Mouse (Mus musculus) embryonic facial prominence, embryonic 11.5 days (tissue): ENCODE measurements around the gene Uvrag. TPM values are rescaled to one million over a fixed set of nuclear protein-coding genes. Genes with fewer than 3 reads are reported as not detected.

Experiments used
- ATAC-seq: fragments of 200-750 bp; cut with Nextera tagmentation; replicated peaks from 2 replicates; pipeline ENCODE4 v1.8.0; 2017; ENCODE audit warnings: low read depth; ENCODE audit not compliant: insufficient number of reproducible peaks, low FRiP score, low TSS enrichment
- DNase-seq: peaks from one replicate; pipeline ENCODE4 v3.0.0-alpha.2; 2015; ENCODE audit warnings: low spot score
- H3K27ac ChIP-seq: fragments of 300-500 bp; sonication (generic); replicated peaks from 2 replicates; pipeline ENCODE4 v1.5.1; 2014; ENCODE audit warnings: mild to moderate bottlenecking, low read depth, low read length, control low read depth
- H3K27me3 ChIP-seq: fragments of 300-500 bp; sonication (generic); 2 replicates; pipeline ENCODE4 v1.6.1; 2014; ENCODE audit warnings: mild to moderate bottlenecking, low read length, moderate library complexity, mixed read lengths; ENCODE audit not compliant: control insufficient read depth, insufficient read depth
- H3K36me3 ChIP-seq: fragments of 300-500 bp; sonication (generic); replicated peaks from 2 replicates; pipeline ENCODE4 v1.6.1; 2014; ENCODE audit warnings: low read depth, mild to moderate bottlenecking, low read length, moderate library complexity, mixed read lengths; ENCODE audit not compliant: control insufficient read depth, insufficient read depth
- H3K4me1 ChIP-seq: fragments of 300-500 bp; sonication (generic); 2 replicates; pipeline ENCODE4 v1.6.1; 2014; ENCODE audit warnings: low read length, mixed read lengths; ENCODE audit not compliant: control insufficient read depth, insufficient read depth
- H3K4me2 ChIP-seq: fragments of 300-500 bp; sonication (generic); 2 replicates; pipeline ENCODE4 v1.6.1; 2014; ENCODE audit warnings: low read depth, mild to moderate bottlenecking, control low read depth, low read length, moderate library complexity
- H3K4me3 ChIP-seq: fragments of 300-500 bp; sonication (generic); 2 replicates; pipeline ENCODE4 v1.5.1; 2014; ENCODE audit warnings: low read depth, low read length, control low read depth
- H3K9ac ChIP-seq: fragments of 300-500 bp; sonication (generic); replicated peaks from 2 replicates; pipeline ENCODE4 v1.6.1; 2014; ENCODE audit warnings: mild to moderate bottlenecking, control low read depth, low read length
- H3K9me3 ChIP-seq: fragments of 300-500 bp; sonication (generic); replicated peaks from 2 replicates; pipeline ENCODE4 v1.6.1; 2016; ENCODE audit warnings: mild to moderate bottlenecking, low read length, inconsistent platforms, mixed read lengths; ENCODE audit not compliant: control insufficient read depth
- WGBS: fragments of 180-500 bp; shearing (Covaris S2); extraction: QIAGEN DNeasy Blood & Tissue Kit; methylation state at CpG from one replicate; pipeline ENCODE4 v1.1.7; 2014; 5-methylcytosine and 5-hydroxymethylcytosine counted together
- polyA plus RNA-seq: library from polyadenylated mRNA; unstranded; fragments of >200 nt; fragmentation: Nextera tagmentation; extraction: Ambion mirVana; gene quantifications from 2 replicates; pipeline ENCODE4 v1.2.1, GENCODE M21; 2014

Gene Uvrag
- polyA plus RNA-seq, 1 experiment from 2014 or later, result 15.5 TPM

DNA sequence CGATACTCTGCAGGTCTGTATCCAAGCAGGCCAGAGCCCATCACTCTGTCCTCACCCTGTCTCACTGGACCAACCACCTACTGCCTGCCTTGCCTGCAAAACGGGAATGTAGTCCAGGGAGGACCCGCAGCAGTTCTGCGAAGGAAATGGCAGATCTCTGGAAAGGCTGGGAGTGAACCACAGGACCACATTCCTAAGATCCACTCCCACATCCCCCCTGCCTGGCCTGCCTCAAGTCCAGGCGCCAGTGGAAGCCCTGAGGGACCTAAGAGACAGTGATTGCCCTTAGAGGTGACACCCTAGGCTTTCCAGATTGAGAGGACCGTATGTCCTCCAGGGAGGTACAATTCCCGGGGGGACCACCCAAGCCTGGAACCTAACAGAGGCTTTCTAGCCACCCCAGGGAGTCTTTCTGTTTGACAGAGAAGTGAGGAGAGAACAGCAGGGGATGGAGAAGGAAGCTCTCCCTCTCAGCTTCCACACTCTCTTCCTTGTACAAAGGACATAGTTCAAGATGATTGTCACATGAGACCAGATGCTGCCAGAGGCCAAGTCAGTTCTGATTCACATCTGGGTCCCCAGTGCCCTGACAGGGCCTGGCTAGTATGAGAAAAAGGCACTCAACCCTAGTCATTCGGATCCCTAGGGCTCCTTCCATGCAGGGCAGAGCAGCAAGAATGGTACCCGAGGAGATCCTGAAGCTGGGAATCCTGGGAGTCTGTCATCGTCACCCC, 31.0 kb upstream of the Uvrag start:
- 64% methylated on average over 10 of the region's 10 CpGs for WGBS
- H3K4me3 ChIP-seq, result no peak overlapping the region
- no peaks in the 10 kb centered on the region for H3K27me3 ChIP-seq
- ATAC-seq (no peak), DNase-seq (no peak)
- H3K9me3 ChIP-seq, result no peaks in the 10 kb centered on the region
- H3K36me3 ChIP-seq, result no peaks in the 10 kb centered on the region
- no peak overlapping the region for H3K4me2 ChIP-seq
- no peak overlapping the region for H3K27ac ChIP-seq
- no peaks in the 10 kb centered on the region for H3K4me1 ChIP-seq
- H3K9ac ChIP-seq, result no peak overlapping the region

DNA sequence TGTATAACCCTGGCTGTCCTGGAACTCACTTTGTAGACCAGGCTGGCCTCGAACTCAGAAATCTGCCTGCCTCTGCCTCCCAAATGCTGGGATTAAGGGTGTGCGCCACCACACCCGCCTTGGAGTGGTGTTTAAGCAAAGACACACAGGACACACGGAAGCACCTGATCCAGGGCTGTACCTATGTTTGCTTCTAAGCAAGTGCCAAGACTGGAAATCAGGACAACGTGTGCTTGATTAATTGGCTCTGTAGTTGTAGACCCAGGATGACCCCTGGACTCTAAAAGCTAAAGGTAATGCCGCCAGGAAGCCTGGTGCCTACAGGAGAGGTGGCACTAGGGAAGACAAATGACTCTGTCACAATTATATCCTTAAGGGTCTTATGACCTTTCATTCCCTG, 29.6 kb upstream of the Uvrag start:
- H3K4me1 ChIP-seq, result no peaks in the 10 kb centered on the region
- DNase-seq, result no peak
- no peak overlapping the region for H3K9ac ChIP-seq
- H3K36me3 ChIP-seq, result no peaks in the 10 kb centered on the region
- H3K4me2 ChIP-seq, result no peak overlapping the region
- 87% methylated on average over 6 of the region's 6 CpGs for WGBS
- no peak overlapping the region for H3K4me3 ChIP-seq
- no peaks in the 10 kb centered on the region for H3K27me3 ChIP-seq
- H3K9me3 ChIP-seq, result no peaks in the 10 kb centered on the region
- no peak for ATAC-seq
- H3K27ac ChIP-seq, result no peak overlapping the region

DNA sequence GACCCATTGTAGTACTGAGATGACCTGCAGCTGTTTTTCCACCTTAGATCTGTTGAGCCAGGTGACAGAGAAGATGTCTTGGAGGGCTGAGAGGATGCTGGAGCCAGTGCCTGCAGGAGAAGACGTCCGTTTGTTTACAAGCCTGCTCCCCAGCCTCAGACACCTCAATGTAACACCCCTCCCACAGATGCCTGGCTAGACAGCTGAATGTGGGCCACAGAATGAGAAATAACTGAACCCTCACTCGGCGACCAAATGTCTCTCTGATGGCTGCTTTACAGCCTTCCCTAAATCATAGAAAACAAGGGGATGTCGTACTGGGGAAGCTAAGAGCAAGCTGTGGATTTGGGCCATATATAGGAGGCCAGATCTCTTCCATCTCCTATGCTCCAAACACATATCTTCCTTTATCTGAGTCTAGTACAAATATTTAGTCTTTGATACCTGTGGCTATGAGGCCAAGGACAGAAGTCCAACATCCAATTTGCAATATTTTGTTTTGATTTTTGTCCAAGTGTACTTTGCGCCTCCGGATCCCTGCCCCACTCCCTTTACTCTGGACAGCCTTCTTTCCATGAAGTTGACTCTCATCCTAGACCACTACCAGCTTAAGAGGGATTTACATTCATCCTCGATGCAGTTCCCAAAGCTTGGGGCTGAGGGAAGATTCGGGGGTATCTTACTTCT, 28.9 kb upstream of the Uvrag start:
- H3K9ac ChIP-seq, result no peak overlapping the region
- H3K27ac ChIP-seq, result no peak overlapping the region
- no peaks in the 10 kb centered on the region for H3K4me1 ChIP-seq
- no peak overlapping the region for H3K4me3 ChIP-seq
- no peaks in the 10 kb centered on the region for H3K36me3 ChIP-seq
- no peak for DNase-seq
- no peaks in the 10 kb centered on the region for H3K9me3 ChIP-seq
- H3K27me3 ChIP-seq, result no peaks in the 10 kb centered on the region
- 89% methylated on average over 9 of the region's 9 CpGs for WGBS
- ATAC-seq, result no peak
- H3K4me2 ChIP-seq, result no peak overlapping the region

DNA sequence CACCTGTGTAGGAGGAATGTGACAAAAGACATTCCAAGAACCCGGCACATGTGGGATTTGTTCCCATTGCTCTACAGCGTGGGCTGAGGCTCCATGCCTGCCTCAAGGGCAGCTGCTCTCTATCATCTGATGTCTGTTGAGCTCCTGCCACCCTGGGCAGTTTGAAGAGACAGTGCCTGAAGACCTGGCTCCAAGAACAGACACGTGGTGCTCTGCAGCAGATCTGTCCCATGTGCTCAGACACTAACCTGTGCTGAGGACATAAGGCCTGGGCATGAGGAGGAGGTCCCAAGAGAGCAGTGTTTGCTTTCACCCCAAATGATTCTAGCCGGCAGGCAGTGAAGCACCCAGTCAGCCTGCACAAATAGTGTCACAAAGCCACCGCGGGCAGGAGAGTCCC, 27.8 kb upstream of the Uvrag start:
- Histone ChIP-seq H3K9ac (no peak overlapping the region), H3K27ac (no peak overlapping the region), H3K4me3 (no peak overlapping the region), H3K4me1 (no peaks in the 10 kb centered on the region), H3K9me3 (no peaks in the 10 kb centered on the region), H3K36me3 (no peaks in the 10 kb centered on the region), H3K27me3 (no peaks in the 10 kb centered on the region), H3K4me2 (no peak overlapping the region)
- 85% methylated on average over 6 of the region's 6 CpGs for WGBS
- ATAC-seq (no peak), DNase-seq (no peak)

DNA sequence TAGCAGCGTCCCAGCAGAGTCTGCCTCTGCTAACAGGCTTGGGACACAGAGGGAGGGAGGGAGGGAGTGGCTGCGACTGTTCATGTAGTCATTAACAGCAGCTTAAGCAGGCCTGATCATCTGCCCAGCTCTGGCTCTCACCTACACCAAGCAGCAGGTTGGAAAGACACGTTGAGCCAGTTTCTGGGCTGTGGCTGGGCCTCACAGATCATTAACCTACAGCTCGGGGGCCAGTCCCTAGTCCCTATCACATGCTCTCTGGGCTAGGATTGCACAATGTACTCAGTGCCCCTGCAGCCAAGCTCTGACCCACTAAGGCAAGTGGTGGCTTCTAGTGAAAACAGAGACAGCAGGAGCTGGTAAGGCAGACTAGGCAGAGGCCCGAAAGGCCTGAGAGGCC, 27.0 kb upstream of the Uvrag start:
- Histone ChIP-seq H3K9ac (no peak overlapping the region), H3K4me2 (no peak overlapping the region), H3K36me3 (no peaks in the 10 kb centered on the region), H3K4me3 (no peak overlapping the region), H3K27me3 (no peaks in the 10 kb centered on the region), H3K4me1 (no peaks in the 10 kb centered on the region), H3K9me3 (no peaks in the 10 kb centered on the region), H3K27ac (no peak overlapping the region)
- ATAC-seq (no peak), DNase-seq (no peak)
- WGBS, result 71% methylated on average over 5 of the region's 5 CpGs

DNA sequence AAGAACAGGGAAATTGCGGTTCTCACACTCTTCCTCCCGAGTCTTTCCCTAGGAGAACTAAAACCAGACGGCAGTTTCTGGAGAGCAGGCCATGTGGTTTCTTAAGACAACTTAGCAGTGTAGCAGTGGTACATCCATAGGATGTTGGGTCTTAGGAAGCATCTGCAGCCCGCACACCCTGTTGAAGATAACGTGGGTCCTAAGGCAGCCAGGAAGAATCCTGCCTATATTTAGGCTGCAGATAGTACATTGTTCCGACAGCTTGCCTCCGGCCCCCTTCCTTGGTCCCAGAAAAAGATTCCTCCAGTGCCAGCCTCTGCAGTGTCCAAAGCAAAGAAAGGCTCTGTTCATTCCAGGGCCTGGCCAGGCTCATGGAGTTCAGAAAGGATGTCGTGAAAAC, 25.2 kb upstream of the Uvrag start:
- no peak overlapping the region for H3K27ac ChIP-seq
- no peaks in the 10 kb centered on the region for H3K4me1 ChIP-seq
- H3K4me2 ChIP-seq, result no peak overlapping the region
- H3K27me3 ChIP-seq, result no peaks in the 10 kb centered on the region
- H3K9ac ChIP-seq, result no peak overlapping the region
- no peaks in the 10 kb centered on the region for H3K9me3 ChIP-seq
- H3K4me3 ChIP-seq, result no peak overlapping the region
- WGBS, result 82% methylated on average over 8 of the region's 8 CpGs
- no peaks in the 10 kb centered on the region for H3K36me3 ChIP-seq
- no peak for DNase-seq
- no peak for ATAC-seq

DNA sequence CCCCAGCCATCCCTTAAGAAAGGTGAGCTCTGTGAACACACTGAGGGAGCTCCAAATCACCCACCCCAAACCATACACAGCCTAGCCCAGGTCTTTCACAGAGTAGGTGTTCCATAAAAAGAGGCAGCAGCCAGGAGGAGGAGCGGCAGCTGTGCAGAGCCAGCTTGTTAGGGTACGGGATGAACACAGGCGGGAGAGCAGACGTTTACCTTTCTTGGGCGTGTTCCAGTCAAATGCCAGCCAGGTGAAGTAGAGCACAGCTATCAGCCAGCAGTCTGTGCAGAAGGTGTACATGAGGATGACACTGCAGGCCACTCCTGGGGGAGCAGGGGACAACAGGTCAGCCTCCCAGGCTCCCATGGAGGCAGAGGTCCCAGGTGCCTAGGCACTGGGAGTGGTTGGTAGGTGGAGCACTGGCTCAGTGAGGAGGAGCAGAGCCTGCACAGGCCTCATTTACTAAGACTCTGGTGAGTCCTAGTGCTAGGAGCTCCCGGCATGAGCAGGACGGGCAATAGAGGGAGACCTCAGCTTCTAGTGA, 24.0 kb upstream of the Uvrag start:
- DNase-seq (no peak), ATAC-seq (no peak)
- Histone ChIP-seq H3K27me3 (no peaks in the 10 kb centered on the region), H3K4me1 (no peaks in the 10 kb centered on the region), H3K27ac (no peak overlapping the region), H3K9ac (no peak overlapping the region), H3K36me3 (no peaks in the 10 kb centered on the region), H3K9me3 (no peaks in the 10 kb centered on the region), H3K4me2 (no peak overlapping the region), H3K4me3 (no peak overlapping the region)
- WGBS, result 86% methylated on average over 7 of the region's 7 CpGs

DNA sequence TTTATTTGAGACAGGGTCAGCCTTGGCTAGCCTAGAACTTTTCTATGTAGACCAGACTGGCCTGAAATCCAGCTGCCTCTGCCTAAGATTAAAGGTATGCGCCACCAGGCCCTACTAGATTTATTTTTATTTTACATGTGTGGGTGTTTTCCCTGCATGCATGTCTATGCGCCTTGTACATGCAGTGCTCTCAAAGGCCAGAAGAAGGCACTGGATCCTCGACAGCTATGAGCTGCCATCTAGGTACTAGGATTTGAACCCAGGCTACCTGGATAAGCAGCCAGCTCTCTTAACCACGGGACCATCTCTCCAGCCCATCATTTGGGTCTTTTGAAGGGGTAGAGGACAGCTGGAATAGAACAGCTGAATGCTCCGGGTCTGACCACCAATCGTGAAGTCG, 21.5 kb upstream of the Uvrag start:
- Histone ChIP-seq H3K36me3 (no peaks in the 10 kb centered on the region), H3K9me3 (no peaks in the 10 kb centered on the region), H3K27me3 (no peaks in the 10 kb centered on the region), H3K4me2 (no peak overlapping the region), H3K4me3 (no peak overlapping the region), H3K27ac (no peak overlapping the region), H3K9ac (no peak overlapping the region), H3K4me1 (no peaks in the 10 kb centered on the region)
- WGBS, result 85% methylated on average over 7 of the region's 7 CpGs
- DNase-seq, result no peak
- no peak for ATAC-seq
